Mouse (Mus musculus) liver, embryonic 13.5 days (tissue): ENCODE measurements around the gene Lipo3. TPM values are rescaled to one million over a fixed set of nuclear protein-coding genes. Genes with fewer than 3 reads are reported as not detected.
"Not testable (repeated sequence)": the region's sequence is repeated elsewhere in the genome, so short reads cannot be mapped to it uniquely, and the experiment has no call there.

ENCODE experiments used
- ATAC-seq: fragments of 200-750 bp; cut with Nextera tagmentation; 2 replicates; pipeline ENCODE4 v1.8.0; 2017; ENCODE audit warnings: low read depth, mild to moderate bottlenecking, moderate number of reproducible peaks, moderate library complexity
- DNase-seq: peaks from one replicate; pipeline ENCODE4 v3.0.0; 2022
- H3K27ac ChIP-seq: fragments of 300-500 bp; sonication (generic); 2 replicates; pipeline ENCODE4 v1.5.1; 2015; ENCODE audit warnings: moderate library complexity, mild to moderate bottlenecking, inconsistent platforms
- H3K27me3 ChIP-seq: fragments of 300-500 bp; sonication (generic); 2 replicates; pipeline ENCODE4 v1.6.1; 2015; ENCODE audit warnings: mild to moderate bottlenecking, inconsistent platforms
- H3K36me3 ChIP-seq: fragments of 300-500 bp; sonication (generic); 2 replicates; pipeline ENCODE4 v1.6.1; 2015; ENCODE audit warnings: mild to moderate bottlenecking, inconsistent platforms
- H3K4me1 ChIP-seq: fragments of 300-500 bp; sonication (generic); replicated peaks from 2 replicates; pipeline ENCODE4 v1.6.1; 2015; ENCODE audit warnings: inconsistent platforms
- H3K4me2 ChIP-seq: fragments of 300-500 bp; sonication (generic); 2 replicates; pipeline ENCODE4 v1.6.1; 2015; ENCODE audit warnings: inconsistent platforms, mild to moderate bottlenecking, moderate library complexity
- H3K4me3 ChIP-seq: fragments of 300-500 bp; sonication (generic); replicated peaks from 2 replicates; pipeline ENCODE4 v1.5.1; 2015; ENCODE audit warnings: mild to moderate bottlenecking, inconsistent platforms
- H3K9ac ChIP-seq: fragments of 300-500 bp; sonication (generic); 2 replicates; pipeline ENCODE4 v1.6.1; 2015; ENCODE audit warnings: mild to moderate bottlenecking, inconsistent platforms
- H3K9me3 ChIP-seq: fragments of 300-500 bp; sonication (generic); replicated peaks from 2 replicates; pipeline ENCODE4 v1.6.1; 2016; ENCODE audit warnings: inconsistent platforms
- WGBS: fragments of 180-500 bp; shearing (Covaris S2); methylation state at CpG from one replicate; pipeline ENCODE4 v1.1.7; 2015; ENCODE audit not compliant: insufficient replicate concordance; 5-methylcytosine and 5-hydroxymethylcytosine counted together
- microRNA-seq: library from miRNA; unstranded; fragments of <30 nt; microRNA quantifications from one replicate; pipeline ENCODE4, GENCODE M21; 2016
- polyA plus RNA-seq: library from polyadenylated mRNA; unstranded; fragments of >200 nt; fragmentation: Nextera tagmentation; extraction: Ambion mirVana; gene quantifications from 2 replicates; pipeline ENCODE4 v1.2.1, GENCODE M21; 2015

Gene Lipo3
- polyA plus RNA-seq: 3.1 and 3.8 TPM in 2 replicates

- peak; percentile 51 for ATAC-seq
- not testable (repeated sequence) for H3K36me3 ChIP-seq, H3K4me3 ChIP-seq, H3K9me3 ChIP-seq, DNase-seq, H3K27ac ChIP-seq, H3K4me1 ChIP-seq, H3K4me2 ChIP-seq, H3K9ac ChIP-seq, H3K27me3 ChIP-seq
- WGBS: 33% methylated on average over 13 of the region's 41 CpGs
Observed at GRCm38 (mm10) chr19:33761287-33762086, at the start of gene Lipo3. Gene Lipo3 (minus strand): TSS chr19:33761951.

DNA sequence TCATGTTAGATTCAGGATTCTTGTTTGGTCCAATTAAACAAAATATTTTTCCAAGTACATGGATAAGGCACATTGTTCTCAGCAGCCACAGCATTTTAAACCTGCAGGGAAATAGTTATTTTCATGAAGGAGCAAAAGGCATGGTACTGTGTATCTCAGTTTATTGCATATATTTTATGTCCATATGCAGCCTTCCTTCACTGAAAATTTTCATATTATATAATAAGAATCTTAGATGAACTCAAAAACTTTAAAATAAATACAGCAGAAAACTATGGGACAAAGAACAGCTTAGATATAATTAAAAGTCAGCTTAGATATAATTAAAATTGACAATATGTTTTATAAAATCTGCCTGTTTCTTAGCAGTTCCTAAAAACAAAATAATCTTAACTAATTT, 25.6 kb upstream of the Lipo3 start, which contains the start of gene Lipo1:
TSS of gene Lipo1 (minus strand) at position 101 of the 400 bp plus-strand sequence.
- ATAC-seq: not testable (repeated sequence)

DNA sequence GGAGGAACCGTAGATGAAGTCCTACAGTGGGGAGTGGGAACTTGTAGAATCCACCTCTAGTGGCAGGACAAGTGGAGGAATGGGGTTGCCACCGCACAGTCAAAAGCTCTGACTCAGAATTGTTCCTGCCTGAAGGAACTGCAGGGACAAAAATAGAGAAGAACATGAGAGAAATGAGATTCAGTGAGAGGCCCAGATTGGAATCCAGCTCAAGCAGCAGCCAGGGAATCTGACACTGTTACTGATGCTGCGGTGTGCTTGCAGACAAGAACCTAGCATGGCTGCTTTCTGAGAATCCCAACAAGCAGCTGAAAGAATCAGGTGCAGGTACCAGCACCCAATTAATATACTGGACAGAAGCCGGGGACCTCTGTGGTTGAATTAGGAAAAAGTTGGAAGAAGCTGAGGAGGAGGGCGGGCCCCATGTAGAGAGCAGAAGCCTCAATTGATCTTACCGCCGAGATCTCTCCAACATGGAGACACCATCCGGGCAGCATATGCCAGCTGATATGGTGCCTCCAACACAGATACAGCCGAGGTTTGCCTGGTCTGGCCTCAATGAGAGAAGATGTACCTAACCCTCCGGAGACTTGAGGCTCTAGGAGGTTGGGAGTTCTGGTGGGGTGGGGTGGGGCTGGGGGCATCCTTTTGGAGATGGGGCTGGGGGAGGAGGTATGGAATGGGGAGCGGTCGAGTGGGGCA, 25.0 kb upstream of the Lipo3 start:
- no peaks in the 10 kb centered on the region for H3K4me1 ChIP-seq
- no peak overlapping the region for H3K4me3 ChIP-seq
- H3K27ac ChIP-seq: no peak overlapping the region
- DNase-seq (no peak), ATAC-seq (no peak)
- no peaks in the 10 kb centered on the region for H3K36me3 ChIP-seq
- H3K9ac ChIP-seq: no peak overlapping the region
- no peak overlapping the region for H3K4me2 ChIP-seq
- H3K9me3 ChIP-seq: no peaks in the 10 kb centered on the region
- H3K27me3 ChIP-seq: no peaks in the 10 kb centered on the region
- 75% methylated on average over 12 of the region's 12 CpGs for WGBS

More for the DNA sequence above, 25.6 kb upstream of the Lipo3 start, which contains the start of gene Lipo1:
- H3K9me3 ChIP-seq, H3K27ac ChIP-seq, H3K9ac ChIP-seq, H3K36me3 ChIP-seq, H3K4me2 ChIP-seq, H3K27me3 ChIP-seq, H3K4me3 ChIP-seq, H3K4me1 ChIP-seq, DNase-seq: not testable (repeated sequence)

DNA sequence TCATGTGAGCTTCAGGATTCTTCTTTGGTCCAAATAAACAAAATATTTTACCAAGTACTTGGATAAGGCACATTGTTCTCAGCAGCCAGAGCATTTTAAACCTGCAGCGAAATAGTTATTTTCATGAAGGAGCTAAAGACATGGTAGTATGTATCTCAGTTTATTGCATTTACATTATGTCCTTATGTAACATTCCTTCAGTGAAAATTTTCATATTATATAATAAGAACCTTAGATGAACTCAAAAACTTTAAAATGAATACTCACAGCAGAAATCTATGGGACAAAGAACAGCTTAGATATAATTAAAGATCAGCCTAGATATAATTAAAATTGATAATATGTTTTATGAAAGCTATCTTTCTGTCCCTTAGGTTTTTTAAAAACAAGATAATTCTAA, 10.5 kb downstream of the Lipo3 start, which contains the start of gene Lipo2:
TSS of gene Lipo2 (minus strand) at position 101 of the 400 bp plus-strand sequence.
- H3K27ac ChIP-seq, DNase-seq, H3K4me3 ChIP-seq, H3K4me1 ChIP-seq, H3K27me3 ChIP-seq, H3K36me3 ChIP-seq, H3K4me2 ChIP-seq, H3K9me3 ChIP-seq, ATAC-seq, H3K9ac ChIP-seq: not testable (repeated sequence)
- 76% methylated on average over 1 of the region's 1 CpGs for WGBS

DNA sequence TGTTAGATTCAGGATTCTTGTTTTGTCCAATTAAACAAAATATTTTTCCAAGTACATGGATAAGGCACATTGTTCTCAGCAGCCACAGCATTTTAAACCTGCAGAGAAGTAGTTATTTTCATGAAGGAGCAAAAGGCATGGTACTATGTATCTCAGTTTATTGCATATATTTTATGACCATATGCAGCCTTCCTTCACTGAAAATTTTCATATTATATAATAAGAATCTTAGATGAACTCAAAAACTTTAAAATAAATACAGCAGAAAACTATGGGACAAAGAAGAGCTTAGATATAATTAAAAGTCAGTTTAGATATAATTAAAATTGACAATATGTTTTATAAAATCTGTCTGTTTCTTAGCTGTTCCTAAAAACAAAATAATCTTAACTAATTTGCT, 136.6 kb downstream of the Lipo3 start, which contains the start of gene Gm8978:
TSS of gene Gm8978 (minus strand) at position 101 of the 400 bp plus-strand sequence.
- not testable (repeated sequence) for H3K9me3 ChIP-seq, H3K36me3 ChIP-seq, DNase-seq, H3K27ac ChIP-seq, H3K4me1 ChIP-seq, H3K9ac ChIP-seq, H3K27me3 ChIP-seq, ATAC-seq, H3K4me3 ChIP-seq, H3K4me2 ChIP-seq

DNA sequence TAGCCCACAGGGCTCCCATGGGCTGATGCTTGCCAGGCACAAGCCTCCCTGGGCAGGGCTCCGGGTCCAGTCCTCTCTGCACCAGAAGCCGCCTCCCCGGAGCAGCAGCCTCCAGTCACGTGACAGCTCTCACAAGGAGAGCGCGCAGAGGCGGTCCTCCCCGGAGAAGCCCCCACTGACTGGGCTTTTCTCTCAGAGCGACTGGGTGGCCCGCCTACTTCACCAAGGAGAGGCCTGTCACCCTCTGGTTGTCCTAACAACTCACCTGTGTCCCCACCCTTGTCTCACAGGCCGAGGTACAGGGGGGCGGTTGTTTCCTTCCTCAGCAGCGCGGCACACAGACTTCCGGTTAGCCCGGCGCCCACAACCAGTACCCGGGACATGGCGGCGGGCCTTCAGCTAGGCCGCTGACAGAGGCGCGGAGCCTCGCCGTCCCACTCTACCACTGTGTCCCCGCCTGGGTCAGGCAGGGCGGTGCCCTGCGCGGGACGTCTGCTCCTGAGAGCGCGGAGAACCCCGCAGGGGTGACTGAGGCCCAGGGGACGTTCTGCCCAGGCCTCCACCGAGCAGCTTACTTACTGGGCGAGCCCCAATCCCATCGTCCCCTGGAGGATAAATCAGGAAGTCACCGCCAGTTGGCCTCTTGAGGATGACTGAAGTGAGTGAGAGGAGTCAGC, 172.0 kb downstream of the Lipo3 start:
- Histone ChIP-seq H3K4me3 (peak overlapping the region; percentile 47), H3K4me2 (peak overlapping the region; percentile 60)
- ATAC-seq (peak; percentile 92), DNase-seq (peak; percentile 39)
- not testable (repeated sequence) for H3K9me3 ChIP-seq, H3K36me3 ChIP-seq, H3K27ac ChIP-seq, H3K27me3 ChIP-seq, H3K4me1 ChIP-seq, H3K9ac ChIP-seq
- 6% methylated on average over 10 of the region's 38 CpGs for WGBS

- not testable (repeated sequence) for H3K9ac ChIP-seq, H3K4me1 ChIP-seq, H3K36me3 ChIP-seq, H3K27ac ChIP-seq, H3K4me2 ChIP-seq, DNase-seq, H3K4me3 ChIP-seq, ATAC-seq, H3K27me3 ChIP-seq, H3K9me3 ChIP-seq
- WGBS: 62% methylated on average over 5 of the region's 5 CpGs
Observed at GRCm38 (mm10) chr19:33568551-33568950, 193.2 kb downstream of the Lipo3 start.

DNA sequence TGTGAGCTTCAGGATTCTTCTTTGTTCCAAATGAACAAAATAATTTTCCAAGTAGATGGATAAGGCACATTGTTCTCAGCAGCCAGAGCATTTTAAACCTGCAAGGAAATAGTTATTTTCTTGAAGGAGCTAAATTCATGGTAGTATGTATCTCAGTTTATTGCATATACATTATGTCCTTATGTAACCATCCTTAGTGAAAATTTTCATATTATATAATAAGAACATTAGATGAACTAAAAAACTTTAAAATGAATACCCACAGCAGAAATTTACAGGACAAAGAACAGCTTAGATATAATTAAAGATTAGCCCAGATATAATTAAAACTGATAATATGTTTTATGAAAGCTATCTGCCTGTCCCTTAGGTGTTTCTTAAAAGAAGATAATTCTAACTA, 244.1 kb downstream of the Lipo3 start, which contains the start of gene Lipo4:
TSS of gene Lipo4 (minus strand) at position 101 of the 400 bp plus-strand sequence.
- no peak within 1 kb of the TSS for H3K4me3 ChIP-seq
- H3K4me2 ChIP-seq: no peak within 1 kb of the TSS
- H3K27ac ChIP-seq: no peak within 1 kb of the TSS
- no peaks in the 10 kb centered on the region for H3K27me3 ChIP-seq
- no peaks in the 10 kb centered on the region for H3K36me3 ChIP-seq
- H3K9ac ChIP-seq: no peak within 1 kb of the TSS
- DNase-seq (no peak), ATAC-seq (no peak)
- no peaks in the 10 kb centered on the region for H3K9me3 ChIP-seq
- H3K4me1 ChIP-seq: no peaks in the 10 kb centered on the region

Small RNA genes lying within 50 kb of the gene (microRNA-seq; reads per million reads assigned to microRNA genes)
- gene Gm27440: not detected

Other genes with a start within 250 kb of the Lipo3 start
- not detected in 2 replicates for gene Lipo4, start 244.2 kb downstream of the Lipo3 start, polyA plus RNA-seq
- gene Gm8978, start 136.7 kb downstream of the Lipo3 start, polyA plus RNA-seq: not detected in 2 replicates
- gene Lipo2, start 10.6 kb downstream of the Lipo3 start, polyA plus RNA-seq: not detected in 2 replicates
- not detected in 2 replicates for gene Lipo1, start 25.5 kb upstream of the Lipo3 start, polyA plus RNA-seq
- gene Lipf, start 199.2 kb upstream of the Lipo3 start, polyA plus RNA-seq: not detected in 2 replicates
- not detected in 2 replicates for gene Lipk, start 246.3 kb upstream of the Lipo3 start, polyA plus RNA-seq